Mouse (Mus musculus): Measurements from ENCODE around the gene Ciapin1. TPM values are rescaled to one million over a fixed set of nuclear protein-coding genes. Genes with fewer than 3 reads are reported as not detected.
"Not testable (repeated sequence)": the region's sequence is repeated elsewhere in the genome, so short reads cannot be mapped to it uniquely, and the experiment has no call there.

Gene Ciapin1
- total RNA-seq, 2 experiments from 2014 or later, result 71.4 to 76.8 TPM

DNA sequence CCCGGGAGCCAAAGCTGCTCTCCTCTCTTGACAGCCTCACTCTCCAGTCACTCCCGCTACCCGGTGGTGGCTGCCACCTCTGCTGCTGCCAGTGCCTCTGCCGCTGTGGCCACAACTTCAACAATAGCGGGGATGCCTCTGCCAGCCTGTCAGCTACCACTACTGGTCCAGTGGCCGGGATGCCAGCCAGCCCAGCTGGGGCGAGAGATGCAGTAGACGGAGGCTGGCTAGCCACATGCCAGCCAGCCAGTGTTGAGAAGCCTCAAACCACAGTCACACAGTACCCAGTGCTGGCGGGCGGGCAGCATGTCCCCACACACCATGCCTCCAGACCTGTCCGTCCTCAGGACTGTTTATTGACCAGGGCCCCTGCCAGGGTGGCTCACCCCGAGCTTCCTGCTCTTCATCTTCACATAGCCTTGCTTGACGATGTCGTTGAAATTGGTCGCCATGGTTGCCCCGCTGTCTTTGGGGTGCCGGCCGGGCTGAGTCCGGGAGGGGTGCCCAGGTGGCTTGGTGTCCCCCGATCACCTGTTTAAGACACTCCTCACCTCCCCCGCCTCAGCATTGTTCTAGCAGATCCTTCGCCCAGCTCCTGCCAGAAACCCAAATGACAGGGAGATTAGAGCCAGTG lies 32.4 kb upstream of the Ciapin1 start:
- Histone ChIP-seq H3K4me3 (peak overlapping the region; percentile 53), H3K27ac (peak overlapping the region; percentile 79)
- DNase-seq (ENCODE audit: extremely low spot score in 1 of 2, low spot score in 2 of 2), result peak; percentile 58 to 67
- TF ChIP-seq CTCF (IDR thresholded peaks at IDR 0.05), result no peak
- intact Hi-C loops (cut with DNase I), result loop anchor here (5.0 kb wide), 1 partner anchor 212 kb away; the partner anchor contains the start of gene Katnb1

DNA sequence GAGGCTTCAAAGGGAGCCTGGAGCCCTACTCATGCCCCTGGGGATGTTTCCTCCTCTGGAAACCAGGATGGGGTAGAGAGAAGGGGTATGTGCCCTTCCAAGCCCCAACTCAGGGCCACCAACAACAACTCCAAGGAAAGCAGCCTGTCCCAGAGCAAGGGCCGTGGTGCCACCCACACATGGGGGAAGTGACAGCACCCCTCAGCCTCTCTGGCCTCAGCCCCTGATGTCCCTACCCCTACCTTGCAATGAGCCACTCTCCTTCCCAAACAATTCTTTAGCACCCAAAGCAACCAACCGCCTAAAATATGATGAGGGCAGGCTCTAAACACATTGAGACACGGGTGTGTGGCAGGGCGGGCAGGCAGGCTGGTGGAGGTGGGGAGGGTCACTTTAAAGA lies 31.8 kb upstream of the Ciapin1 start:
- intact Hi-C loops (cut with DNase I), result loop anchor here (5.0 kb wide), 1 partner anchor 212 kb away; the partner anchor contains the start of gene Katnb1
- H3K4me3 ChIP-seq, result peak overlapping the region; percentile 53
- no peak overlapping the region for H3K27ac ChIP-seq
- DNase-seq (ENCODE audit: extremely low spot score in 1 of 2, low spot score in 2 of 2), result no peak
- TF ChIP-seq CTCF (IDR thresholded peaks at IDR 0.05), result no peak

DNA sequence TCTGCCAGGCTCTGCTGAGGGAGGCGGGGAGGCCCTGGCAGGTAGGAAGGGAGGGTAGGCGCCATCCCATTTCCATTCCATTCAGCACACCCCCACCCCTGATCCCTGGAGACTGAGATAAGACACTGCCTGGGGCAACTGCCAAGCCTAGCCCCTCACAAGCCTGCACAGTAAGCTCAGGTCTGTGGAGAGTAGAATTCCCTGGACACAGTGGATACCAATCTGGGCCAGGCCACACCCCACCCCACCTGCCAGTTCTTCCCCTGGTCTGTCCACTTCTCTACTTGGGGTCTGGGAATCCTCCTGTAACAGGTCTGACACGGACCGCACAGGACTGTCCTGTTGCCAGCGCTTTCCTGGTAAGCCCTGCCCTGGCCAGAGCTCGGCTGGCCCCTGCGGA lies 31.0 kb upstream of the Ciapin1 start:
- no peak for DNase-seq (ENCODE audit: extremely low spot score in 1 of 2, low spot score in 2 of 2)
- TF ChIP-seq CTCF (IDR thresholded peaks at IDR 0.05), result no peak
- H3K4me3 ChIP-seq, result peak overlapping the region; percentile 53
- intact Hi-C loops (cut with DNase I), result no loop called here
- H3K27ac ChIP-seq, result no peak overlapping the region

DNA sequence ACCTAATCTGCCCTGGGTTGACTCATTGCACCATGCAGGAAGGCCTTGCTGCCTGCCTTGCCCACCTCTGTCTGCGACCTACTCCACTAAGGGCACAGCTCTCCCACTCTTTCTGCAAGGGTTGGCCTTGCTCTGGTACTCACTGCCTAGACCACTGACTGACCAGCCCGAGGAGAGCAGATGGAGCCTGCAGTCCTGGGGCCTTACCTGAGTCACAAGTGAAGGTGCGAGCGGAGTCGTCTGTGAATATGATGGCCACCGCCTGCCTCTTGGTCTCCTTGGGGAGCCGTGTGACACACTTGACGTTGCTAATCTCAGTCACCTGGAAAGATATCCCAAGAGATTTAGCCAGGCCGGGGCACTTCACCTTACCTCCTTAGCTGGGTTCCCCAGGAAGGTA lies 28.8 kb upstream of the Ciapin1 start:
- Histone ChIP-seq H3K27ac (no peak overlapping the region), H3K4me3 (no peak overlapping the region)
- DNase-seq (ENCODE audit: extremely low spot score in 1 of 2, low spot score in 2 of 2), result no peak
- intact Hi-C loops (cut with DNase I), result no loop called here
- TF ChIP-seq CTCF (IDR thresholded peaks at IDR 0.05), result no peak

DNA sequence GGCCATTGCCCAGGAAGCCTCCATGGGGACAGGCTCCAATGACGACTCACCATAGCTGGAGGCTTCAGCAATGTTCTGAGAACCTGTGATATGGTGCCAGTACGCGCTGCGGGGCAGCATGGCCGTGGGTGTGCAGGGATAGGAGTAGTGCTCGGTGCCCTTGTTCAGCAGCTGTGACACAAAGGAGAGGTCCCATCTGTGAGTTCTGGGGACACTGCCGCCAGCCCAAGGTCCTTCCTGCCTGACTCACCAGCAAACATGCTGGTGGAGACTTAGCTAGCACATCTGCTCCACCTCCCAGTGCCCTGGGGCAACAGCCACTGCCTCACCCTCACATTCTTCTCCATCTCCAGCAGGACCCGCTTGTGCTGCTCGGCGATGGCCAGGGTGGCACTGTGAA lies 27.1 kb upstream of the Ciapin1 start:
- no peak for DNase-seq (ENCODE audit: extremely low spot score in 1 of 2, low spot score in 2 of 2)
- no peak overlapping the region for H3K4me3 ChIP-seq
- no peak for TF ChIP-seq CTCF (IDR thresholded peaks at IDR 0.05)
- H3K27ac ChIP-seq, result no peak overlapping the region
- intact Hi-C loops (cut with DNase I), result no loop called here

DNA sequence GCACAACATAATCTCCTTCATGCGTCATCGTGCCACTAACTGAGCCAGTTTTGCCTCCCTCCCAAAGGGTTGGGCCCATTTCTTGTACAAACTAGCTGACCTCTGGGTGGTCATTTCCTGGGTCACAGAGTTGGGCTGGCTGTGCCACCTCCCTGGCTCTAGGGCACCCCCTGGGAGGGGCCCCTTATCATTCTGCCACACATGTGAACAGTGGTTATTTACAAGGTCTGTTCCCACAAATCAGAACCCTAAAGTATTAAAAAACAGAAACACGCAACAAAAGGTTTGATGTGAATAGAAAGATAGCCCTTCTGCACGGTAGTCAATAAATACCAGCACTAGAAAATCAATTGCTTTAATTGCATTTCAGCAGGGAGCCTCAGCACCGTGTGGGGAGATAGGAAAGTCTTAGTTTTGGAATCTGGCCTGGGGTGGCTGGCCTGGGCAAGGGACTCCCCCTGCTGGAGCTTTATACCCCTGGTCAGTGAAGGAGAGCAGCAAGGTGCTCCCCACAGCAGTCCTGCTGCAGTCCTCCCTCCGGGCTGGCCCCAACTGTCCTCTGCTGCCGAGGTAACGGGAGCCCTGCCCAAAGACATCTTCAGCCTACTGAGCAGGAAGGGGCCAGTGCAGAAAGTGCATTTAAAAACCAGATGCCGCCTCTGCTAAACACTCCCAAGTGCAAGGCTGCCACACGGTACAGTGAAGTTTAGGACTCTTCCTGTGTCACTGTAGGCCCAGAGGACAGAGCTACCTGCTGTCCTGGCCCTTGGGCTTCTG lies 25.9 kb upstream of the Ciapin1 start:
- no peak for DNase-seq (ENCODE audit: extremely low spot score in 1 of 2, low spot score in 2 of 2)
- TF ChIP-seq CTCF (IDR thresholded peaks at IDR 0.05), result peak; percentile 10
- H3K4me3 ChIP-seq, result no peak overlapping the region
- H3K27ac ChIP-seq, result no peak overlapping the region
- intact Hi-C loops (cut with DNase I), result no loop called here

DNA sequence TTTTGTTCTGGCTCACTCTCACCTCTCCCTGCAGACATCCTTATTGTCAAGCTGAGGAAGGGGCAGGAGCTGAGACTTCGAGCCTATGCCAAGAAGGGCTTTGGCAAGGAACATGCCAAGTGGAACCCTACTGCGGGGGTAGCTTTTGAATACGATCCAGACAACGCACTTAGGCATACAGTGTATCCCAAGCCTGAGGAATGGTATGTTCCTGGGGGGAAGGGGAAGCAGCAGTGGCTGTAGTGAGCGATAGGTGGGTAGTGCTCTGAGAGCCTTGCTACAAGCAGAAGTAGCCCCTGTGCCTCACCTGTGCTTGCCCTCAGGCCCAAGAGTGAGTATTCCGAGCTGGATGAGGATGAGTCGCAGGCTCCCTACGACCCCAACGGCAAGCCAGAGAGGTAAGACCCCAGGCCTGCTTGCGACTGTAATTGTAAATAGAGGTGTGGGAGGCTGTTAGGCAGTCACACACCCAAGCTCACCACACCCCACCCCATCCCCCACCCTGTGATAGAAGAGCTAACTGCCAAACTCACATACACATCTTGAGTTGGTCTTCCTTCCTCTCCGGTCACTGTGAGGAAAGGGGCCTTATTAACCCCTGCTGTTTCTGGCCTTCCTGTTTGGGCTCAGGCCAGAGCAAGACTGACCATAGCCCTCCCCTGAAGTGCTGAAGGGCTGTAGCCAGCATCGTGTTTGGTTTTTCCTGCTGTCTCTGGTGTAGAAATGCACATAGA lies 24.5 kb upstream of the Ciapin1 start:
- intact Hi-C loops (cut with DNase I), result no loop called here
- no peak overlapping the region for H3K4me3 ChIP-seq
- H3K27ac ChIP-seq, result no peak overlapping the region
- TF ChIP-seq CTCF (IDR thresholded peaks at IDR 0.05), result no peak
- DNase-seq (ENCODE audit: extremely low spot score in 1 of 2, low spot score in 2 of 2), result no peak

DNA sequence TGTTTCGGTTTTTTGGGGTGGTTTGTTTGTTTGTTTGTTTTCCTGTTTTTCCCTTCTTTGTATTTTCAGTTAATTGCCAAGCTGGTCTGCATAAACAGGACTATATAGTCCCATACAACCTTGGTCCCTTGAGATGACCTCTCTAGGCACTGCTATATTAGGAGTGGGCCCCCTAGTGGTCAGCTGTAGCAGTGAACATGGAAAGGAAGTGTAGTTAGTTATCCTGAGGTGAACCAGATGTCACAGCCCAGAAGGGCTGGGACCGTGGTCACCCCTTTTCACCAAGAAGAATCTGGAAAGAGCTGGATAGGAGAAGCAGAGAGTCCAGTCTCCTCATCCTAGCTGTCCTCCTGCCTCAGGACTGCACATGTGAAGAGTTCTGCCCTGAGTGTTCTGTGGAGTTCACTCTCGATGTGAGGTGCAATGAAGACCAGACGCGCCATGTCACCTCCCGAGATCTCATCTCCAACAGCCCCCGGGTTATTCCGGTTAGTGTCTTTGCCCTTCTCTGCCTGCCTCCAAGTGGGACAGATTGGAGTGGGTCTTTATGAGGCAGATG lies 23.3 kb upstream of the Ciapin1 start:
- no peak for DNase-seq (ENCODE audit: extremely low spot score in 1 of 2, low spot score in 2 of 2)
- H3K27ac ChIP-seq, result no peak overlapping the region
- intact Hi-C loops (cut with DNase I), result no loop called here
- TF ChIP-seq CTCF (IDR thresholded peaks at IDR 0.05), result peak; percentile 91
- H3K4me3 ChIP-seq, result no peak overlapping the region

DNA sequence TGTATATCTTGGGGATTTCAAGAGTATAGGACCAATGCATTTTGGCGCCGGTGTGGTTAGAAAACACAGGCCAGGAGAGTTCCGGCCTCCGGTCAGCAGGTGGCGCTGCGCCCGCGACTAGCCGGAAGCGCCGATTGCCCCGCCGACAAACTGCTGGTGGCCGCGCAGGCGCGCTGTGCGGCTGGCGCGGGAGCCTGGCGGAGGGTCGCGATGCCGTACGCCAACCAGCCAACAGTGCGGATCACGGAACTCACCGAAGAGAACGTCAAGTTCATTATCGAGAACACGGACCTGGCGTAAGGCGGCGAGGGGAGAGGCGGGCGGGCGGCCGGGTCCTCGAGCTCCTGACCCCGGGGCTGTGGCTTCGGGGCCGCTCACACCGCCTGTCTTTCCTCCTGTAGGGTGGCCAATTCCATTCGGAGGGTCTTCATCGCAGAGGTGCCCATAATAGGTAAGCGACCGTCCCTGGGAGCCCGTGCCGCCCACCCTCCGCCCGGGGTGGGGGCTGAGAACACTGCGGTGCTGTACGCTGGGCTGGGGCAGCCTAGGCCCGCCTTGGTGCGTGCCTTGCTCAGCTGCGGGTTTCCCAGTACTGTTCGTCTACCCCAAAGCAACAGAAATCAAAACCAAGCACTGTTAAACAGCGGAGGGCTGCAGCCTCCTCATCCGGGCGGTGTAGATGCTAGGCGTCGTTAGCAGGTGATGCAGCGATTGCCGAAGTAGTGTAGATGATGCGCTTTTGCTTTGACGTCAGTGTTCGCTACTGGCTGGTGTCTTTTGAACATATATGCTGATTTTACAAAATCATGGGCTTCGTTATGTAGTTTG lies 19.4 kb upstream of the Ciapin1 start, which contains the start of gene Polr2c:
Polr2c (plus strand) TSS at position 105 of the 828 bp plus-strand sequence.
- H3K4me3 ChIP-seq, result peak within 1 kb of the TSS; percentile 96
- peak; percentile 89 to 96 for DNase-seq (ENCODE audit: extremely low spot score in 1 of 2, low spot score in 2 of 2)
- TF ChIP-seq CTCF (IDR thresholded peaks at IDR 0.05), result peak; percentile 99
- intact Hi-C loops (cut with DNase I), result no loop called here
- peak within 1 kb of the TSS; percentile 93 for H3K27ac ChIP-seq

DNA sequence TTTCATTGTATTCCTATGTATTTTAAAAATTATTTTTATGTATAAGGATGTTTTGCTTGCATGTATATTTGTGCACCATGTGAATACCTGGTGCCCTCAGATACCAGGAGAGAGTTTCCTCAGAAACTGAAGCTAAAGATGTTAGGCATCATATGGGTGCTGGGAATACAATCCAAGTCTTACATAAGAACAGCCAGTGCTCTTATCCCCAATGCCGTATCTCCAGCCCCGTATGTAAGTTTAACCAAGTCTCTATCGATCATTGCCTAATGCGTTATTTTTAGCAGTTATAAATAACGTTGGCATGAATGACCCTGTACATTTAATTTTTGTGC lies 18.8 kb upstream of the Ciapin1 start:
- peak overlapping the region; percentile 93 for H3K27ac ChIP-seq
- DNase-seq (ENCODE audit: extremely low spot score in 1 of 2, low spot score in 2 of 2), result no peak
- H3K4me3 ChIP-seq, result peak overlapping the region; percentile 96
- TF ChIP-seq CTCF (IDR thresholded peaks at IDR 0.05), result no peak
- intact Hi-C loops (cut with DNase I), result no loop called here

DNA sequence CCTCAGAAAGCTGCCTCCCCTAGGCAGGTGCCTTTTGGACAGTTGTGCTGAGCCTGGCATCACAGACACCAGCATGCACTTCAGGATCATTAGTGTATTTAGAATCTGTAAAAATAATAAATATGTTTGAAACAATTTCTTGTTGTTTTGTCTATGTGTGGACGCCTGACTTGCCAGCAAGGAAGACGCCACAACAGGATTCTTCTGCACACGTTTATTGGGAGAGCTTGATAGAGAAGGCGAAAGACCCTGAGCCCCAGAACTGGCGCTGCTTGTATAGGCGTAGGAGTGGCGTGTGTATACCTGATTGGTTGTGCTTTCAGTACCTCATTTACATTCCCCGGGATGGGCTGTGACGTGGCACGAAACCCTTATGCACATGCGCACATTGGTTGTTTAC lies 16.6 kb upstream of the Ciapin1 start:
- intact Hi-C loops (cut with DNase I); H3K27ac ChIP-seq: not testable (repeated sequence)

More for the DNA sequence above, 16.6 kb upstream of the Ciapin1 start:
- H3K4me3 ChIP-seq; DNase-seq (ENCODE audit: extremely low spot score in 1 of 2, low spot score in 2 of 2): not testable (repeated sequence)
